Mouse (Mus musculus): ENCODE results near the gene Sox5. TPM values are rescaled to one million over a fixed set of nuclear protein-coding genes. Genes with fewer than 3 reads are reported as not detected.

Gene Sox5
- total and polyA plus RNA-seq, 3 experiments, result 0.08 to 0.47 (median 0.46) TPM

GRCm38 (mm10) chr6:144158637-144159036 is 623.1 kb downstream of the Sox5 start:
- no peak for DNase-seq (ENCODE audit: extremely low read depth)
- H3K27ac ChIP-seq (ENCODE audit: insufficient read depth, low read depth), result no peak overlapping the region
- no peaks in the 10 kb centered on the region for H3K79me2 ChIP-seq (replicated peaks; ENCODE audit: control insufficient read depth, extremely low read depth, insufficient read depth, poor library complexity, severe bottlenecking)
- no peaks in the 10 kb centered on the region for H3K27me3 ChIP-seq (replicated peaks)
- dilution Hi-C loops (cut with MboI; ENCODE audit: extremely low pct_ligation_motif_present, extremely low pct_unique_long_range_greater_than_20kb, low sequenced_read_pairs), result no loop called here
- no peak overlapping the region for H3K4me3 ChIP-seq (replicated peaks in 1 of 3; ENCODE audit: low read depth in 2 of 3, low read length in 2 of 3, poor library complexity in 1 of 3)
- H3K4me2 ChIP-seq (ENCODE audit: insufficient read depth, low read depth, poor library complexity, severe bottlenecking), result no peak overlapping the region
- H3K36me3 ChIP-seq (replicated peaks in 1 of 2; ENCODE audit: control insufficient read depth in 1 of 2, insufficient read depth in 1 of 2, low read length in 1 of 2), result no peaks in the 10 kb centered on the region
- in situ Hi-C loops (cut with MboI; ENCODE audit: low pct_ligation_motif_present, low pct_unique_long_range_greater_than_20kb, low sequenced_read_pairs), result no loop called here
- TF ChIP-seq MAX (IDR thresholded peaks at IDR 0.05; ENCODE audit: low read length) (no peak), ELF1 (IDR thresholded peaks at IDR 0.05; ENCODE audit: low read depth, low read length) (no peak), SIN3A (IDR thresholded peaks at IDR 0.05; ENCODE audit: low read length) (no peak), HCFC1 (IDR thresholded peaks at IDR 0.05; ENCODE audit: low read depth, low read length) (no peak), TBP (conservative IDR thresholded peaks at IDR 0.05; ENCODE audit: low read depth, low read length) (no peak), JUND (conservative IDR thresholded peaks at IDR 0.05; ENCODE audit: low read depth, low read length) (no peak), CHD1 (IDR thresholded peaks at IDR 0.05; ENCODE audit: low read depth, low read length) (no peak), PAX5 (IDR thresholded peaks at IDR 0.05; ENCODE audit: low read length) (no peak), ZC3H11A (IDR thresholded peaks at IDR 0.05; ENCODE audit: low read depth, low read length) (no peak), POLR2AphosphoS2 (IDR thresholded peaks at IDR 0.05; ENCODE audit: low read depth, low read length) (no peak), IRF4 (IDR thresholded peaks at IDR 0.05; ENCODE audit: low read depth, low read length) (no peak), UBTF (IDR thresholded peaks at IDR 0.05; ENCODE audit: low read depth, low read length) (no peak), SMC3 (IDR thresholded peaks at IDR 0.05; ENCODE audit: low read depth, low read length) (no peak), RCOR1 (conservative IDR thresholded peaks at IDR 0.05; ENCODE audit: low read depth, low read length) (no peak), EP300 (IDR thresholded peaks at IDR 0.05; ENCODE audit: low read length) (no peak), MEF2A (IDR thresholded peaks at IDR 0.05; ENCODE audit: borderline replicate concordance, low read depth, low read length) (no peak), RAD21 (IDR thresholded peaks at IDR 0.05; ENCODE audit: low read depth, low read length) (no peak), ZNF384 (IDR thresholded peaks at IDR 0.05; ENCODE audit: low read depth, low read length) (no peak), E2F4 (IDR thresholded peaks at IDR 0.05; ENCODE audit: insufficient replicate concordance, low read depth, low read length) (no peak), POLR2A (IDR thresholded peaks at IDR 0.05; ENCODE audit: low read depth, low read length) (no peak)
- H3K4me1 ChIP-seq (ENCODE audit: control insufficient read depth in 1 of 2, insufficient read depth in 2 of 2), result no peaks in the 10 kb centered on the region
- H3K9me3 ChIP-seq (replicated peaks; ENCODE audit: low read length), result no peaks in the 10 kb centered on the region
- H3K9ac ChIP-seq (ENCODE audit: insufficient read depth, low read depth), result no peak overlapping the region

- H3K79me2 ChIP-seq (replicated peaks; ENCODE audit: control insufficient read depth, extremely low read depth, insufficient read depth, poor library complexity, severe bottlenecking), result no peaks in the 10 kb centered on the region
- DNase-seq (ENCODE audit: extremely low read depth), result no peak
- H3K36me3 ChIP-seq (replicated peaks in 1 of 2; ENCODE audit: control insufficient read depth in 1 of 2, insufficient read depth in 1 of 2, low read length in 1 of 2), result no peaks in the 10 kb centered on the region
- H3K4me1 ChIP-seq (ENCODE audit: control insufficient read depth in 1 of 2, insufficient read depth in 2 of 2), result no peaks in the 10 kb centered on the region
- H3K4me2 ChIP-seq (ENCODE audit: insufficient read depth, low read depth, poor library complexity, severe bottlenecking), result no peak overlapping the region
- H3K9me3 ChIP-seq (replicated peaks; ENCODE audit: low read length), result no peaks in the 10 kb centered on the region
- H3K9ac ChIP-seq (ENCODE audit: insufficient read depth, low read depth), result no peak overlapping the region
- TF ChIP-seq MYC (IDR thresholded peaks at IDR 0.05; ENCODE audit: low read depth, low read length) (no peak), SIN3A (IDR thresholded peaks at IDR 0.05; ENCODE audit: low read length) (no peak), CHD1 (IDR thresholded peaks at IDR 0.05; ENCODE audit: low read depth, low read length) (no peak), ETS1 (conservative IDR thresholded peaks at IDR 0.05; ENCODE audit: low read depth, low read length) (no peak), POLR2A (IDR thresholded peaks at IDR 0.05; ENCODE audit: low read depth, low read length) (no peak), MAZ (IDR thresholded peaks at IDR 0.05; ENCODE audit: low read depth, low read length) (no peak), CTCF (conservative IDR thresholded peaks at IDR 0.05 in 1 of 2, IDR thresholded peaks at IDR 0.05 in 1 of 2; ENCODE audit: low read depth in 2 of 2, low read length in 2 of 2) (no peak), SMC3 (IDR thresholded peaks at IDR 0.05; ENCODE audit: low read depth, low read length) (no peak)
- H3K27ac ChIP-seq (ENCODE audit: insufficient read depth, low read depth), result no peak overlapping the region
- in situ Hi-C loops (cut with MboI; ENCODE audit: low pct_ligation_motif_present, low pct_unique_long_range_greater_than_20kb, low sequenced_read_pairs) (no loop called here), dilution Hi-C loops (cut with MboI; ENCODE audit: extremely low pct_ligation_motif_present, extremely low pct_unique_long_range_greater_than_20kb, low sequenced_read_pairs) (no loop called here)
- H3K4me3 ChIP-seq (replicated peaks in 1 of 3; ENCODE audit: low read depth in 2 of 3, low read length in 2 of 3, poor library complexity in 1 of 3), result no peak overlapping the region
- no peaks in the 10 kb centered on the region for H3K27me3 ChIP-seq (replicated peaks)
These were observed 626.8 kb downstream of the Sox5 start for GRCm38 (mm10) chr6:144154892-144155424.

Data from CH12.LX (cell line).